Mouse (Mus musculus) embryo, embryonic 10 days (tissue): ENCODE results near the gene Myo1e.

Experiments used
- DNase-seq: peaks from one replicate; pipeline ENCODE4 v3.0.0-alpha.2; 2015; ENCODE audit warnings: low spot score

Myo1e gene

DNA sequence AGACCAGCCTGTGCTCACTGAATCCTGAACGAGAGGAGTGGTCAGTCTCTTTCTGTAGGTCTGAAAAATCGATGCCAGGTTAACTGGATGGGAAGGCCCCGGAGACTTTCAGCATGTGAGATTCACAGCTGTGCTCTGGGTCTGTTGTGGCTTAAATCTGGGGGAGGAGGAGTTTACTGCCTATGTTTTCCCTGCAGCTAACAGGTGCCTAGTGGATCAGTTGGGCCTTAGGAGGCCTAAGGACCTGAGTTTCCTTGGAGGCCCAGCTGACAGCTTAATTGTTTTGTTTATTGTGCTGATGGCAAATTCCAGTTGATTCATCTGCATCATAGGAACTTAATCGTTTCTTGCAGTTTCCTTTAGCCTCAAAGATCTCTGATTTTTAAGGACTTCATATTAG is 16.0 kb downstream of the Myo1e start:
- no peak for DNase-seq

DNA sequence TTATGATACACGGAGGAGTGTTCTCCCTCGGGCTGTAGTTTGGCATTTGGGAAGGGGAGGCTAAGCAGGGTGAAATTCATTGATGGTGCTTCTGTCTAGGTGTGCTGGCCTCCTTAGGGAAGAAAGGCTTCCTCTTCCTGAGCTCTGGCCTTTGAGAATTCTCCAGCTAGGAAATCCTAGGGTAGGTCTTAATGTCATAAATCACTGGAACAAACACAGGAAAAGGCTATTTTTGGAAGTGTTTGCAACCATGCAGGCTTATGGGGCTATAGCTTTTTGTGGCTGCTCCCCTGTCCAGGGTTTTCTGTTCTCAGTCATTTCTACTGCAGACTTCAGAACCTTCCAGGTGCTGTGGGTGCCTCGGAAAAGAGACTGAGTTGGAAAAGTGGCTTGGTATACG is 16.9 kb downstream of the Myo1e start:
- no peak for DNase-seq

DNA sequence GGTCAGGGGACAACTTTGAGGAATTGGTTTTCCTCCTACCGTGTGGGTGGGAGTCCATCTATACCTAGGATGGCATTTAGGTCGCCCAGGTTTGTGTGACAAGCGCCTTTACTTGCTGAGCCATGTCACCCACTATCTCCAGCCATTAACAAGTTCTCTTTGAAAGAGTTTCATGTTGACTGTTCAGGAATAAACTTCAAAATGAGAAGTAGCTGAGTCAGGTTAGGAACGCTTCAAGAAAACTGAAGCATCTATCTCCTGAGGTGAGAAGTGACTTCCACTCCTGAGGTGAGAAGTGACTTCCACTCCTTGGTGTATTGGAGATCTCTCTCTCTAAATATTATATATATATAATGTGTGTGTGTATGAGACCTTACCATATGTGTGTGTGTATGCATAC is 19.2 kb downstream of the Myo1e start:
- DNase-seq, result no peak

DNA sequence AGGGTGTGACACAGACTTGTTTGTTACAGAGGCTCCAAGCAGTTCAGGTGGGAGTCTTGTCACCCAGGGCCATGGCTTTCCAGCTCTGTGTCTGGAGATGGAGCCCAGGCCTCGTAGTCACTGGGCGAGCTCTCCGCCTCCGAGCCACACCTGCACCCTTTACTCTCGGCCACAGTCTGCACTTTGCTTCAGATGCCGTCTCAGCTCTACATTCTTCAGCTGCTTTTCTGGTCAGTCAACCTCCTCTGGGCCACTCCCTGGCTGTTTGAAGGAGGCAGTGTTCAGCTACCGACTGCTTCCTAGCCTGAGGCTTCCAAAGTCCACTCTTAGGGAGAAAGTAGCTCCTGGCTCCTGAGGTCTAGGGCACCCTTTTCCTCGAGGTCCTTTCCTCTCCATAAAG is 22.7 kb downstream of the Myo1e start:
- no peak for DNase-seq

DNA sequence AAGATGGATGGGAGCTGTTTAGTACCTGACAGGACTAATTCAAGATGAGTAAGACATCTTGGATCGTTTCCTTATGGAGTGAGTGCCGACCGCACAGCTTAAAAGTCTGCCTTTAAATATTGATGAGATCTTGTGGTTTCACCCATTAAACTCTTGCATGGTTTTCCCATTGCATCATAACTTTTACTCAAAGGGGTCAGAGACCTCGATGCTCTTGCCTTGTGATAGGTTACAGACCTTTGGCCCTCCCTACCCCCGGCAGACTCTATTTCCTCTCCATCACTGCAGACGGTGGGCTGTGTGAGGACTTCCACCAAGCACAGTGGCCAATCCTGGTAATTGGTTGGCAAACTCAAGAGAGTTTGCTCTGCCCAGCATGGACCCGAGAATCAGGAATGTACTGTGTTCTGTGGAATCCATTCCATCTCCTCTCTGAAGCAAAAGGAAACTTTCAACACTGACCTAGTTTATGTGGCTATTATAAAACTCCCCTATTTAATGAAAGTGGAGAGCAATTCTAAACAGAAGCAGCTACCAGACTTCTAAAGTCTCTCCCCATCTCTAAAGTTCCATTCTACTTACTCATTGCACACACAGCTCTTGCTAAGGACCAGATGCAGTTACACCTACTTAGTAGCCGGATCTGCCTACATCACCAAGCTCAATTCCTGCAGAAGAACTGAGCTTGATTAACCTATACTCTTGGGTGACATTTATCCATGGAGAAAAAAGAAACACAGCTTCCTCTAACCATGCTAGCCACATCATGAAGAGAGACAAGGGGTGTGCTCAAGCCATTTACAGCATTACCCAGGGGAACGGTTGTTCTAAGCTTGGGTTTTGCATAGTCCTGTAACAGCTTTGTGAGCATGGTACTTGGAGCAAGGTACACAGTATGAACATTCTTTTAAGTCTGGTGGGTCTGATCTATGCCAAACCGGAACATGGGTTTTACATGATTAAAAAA is 25.2 kb downstream of the Myo1e start:
- no peak for DNase-seq

DNA sequence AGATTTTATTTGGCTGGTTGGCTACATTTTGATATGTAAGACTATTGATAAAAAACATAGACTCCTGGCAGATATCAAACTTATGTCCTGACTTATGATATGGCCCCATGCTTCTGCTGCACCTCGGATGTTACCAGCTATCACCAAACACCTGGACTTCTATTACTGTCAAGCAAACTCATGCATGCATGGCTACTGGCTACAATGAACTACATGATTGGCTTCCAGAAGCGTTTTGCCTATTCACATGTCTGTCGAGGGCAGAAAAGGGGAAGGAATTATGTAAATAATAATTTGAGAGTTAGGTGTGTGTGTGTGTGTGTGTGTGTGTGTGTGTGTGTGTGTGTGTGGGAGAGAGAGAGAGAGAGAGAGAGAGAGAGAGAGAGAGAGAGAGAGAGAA is 30.0 kb downstream of the Myo1e start:
- no peak for DNase-seq

DNA sequence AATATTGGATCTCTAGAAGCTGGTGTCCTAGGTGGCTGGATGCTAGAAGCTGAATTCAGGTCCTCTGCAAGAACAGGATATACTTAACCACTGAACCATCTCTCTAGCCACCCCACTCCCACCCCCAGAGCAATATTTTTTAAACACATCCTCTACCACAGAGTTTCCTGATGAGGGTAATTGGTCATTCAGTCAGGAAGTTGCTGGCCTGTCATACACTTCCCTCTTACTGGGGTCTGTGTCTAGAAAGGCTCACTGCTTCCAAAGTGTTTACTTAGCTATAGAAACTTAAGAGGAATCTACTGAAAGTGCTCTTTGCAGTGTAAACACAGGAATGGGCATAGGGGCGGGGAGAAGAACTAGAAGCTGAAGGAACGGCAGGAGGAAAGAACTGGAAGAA is 30.4 kb downstream of the Myo1e start:
- no peak for DNase-seq

DNA sequence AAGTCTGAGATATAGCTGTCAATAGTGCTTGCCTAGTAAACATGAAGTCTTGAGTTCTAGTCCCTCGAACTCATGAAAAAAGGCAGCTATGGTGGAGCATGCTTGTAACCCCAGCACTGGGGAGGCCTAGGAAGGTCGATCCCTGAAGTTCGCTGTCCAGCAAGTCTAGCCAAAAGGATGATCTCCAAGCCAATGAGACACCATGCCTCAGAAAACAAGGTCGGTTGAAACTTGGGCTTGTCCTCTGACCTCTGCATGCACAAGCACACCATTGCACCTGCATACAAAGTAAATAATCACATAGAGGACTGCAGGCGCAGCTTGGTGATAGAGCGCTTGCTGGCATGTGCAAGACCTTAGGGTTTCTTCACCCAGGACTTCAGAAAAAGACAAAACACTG is 31.2 kb downstream of the Myo1e start:
- no peak for DNase-seq

DNA sequence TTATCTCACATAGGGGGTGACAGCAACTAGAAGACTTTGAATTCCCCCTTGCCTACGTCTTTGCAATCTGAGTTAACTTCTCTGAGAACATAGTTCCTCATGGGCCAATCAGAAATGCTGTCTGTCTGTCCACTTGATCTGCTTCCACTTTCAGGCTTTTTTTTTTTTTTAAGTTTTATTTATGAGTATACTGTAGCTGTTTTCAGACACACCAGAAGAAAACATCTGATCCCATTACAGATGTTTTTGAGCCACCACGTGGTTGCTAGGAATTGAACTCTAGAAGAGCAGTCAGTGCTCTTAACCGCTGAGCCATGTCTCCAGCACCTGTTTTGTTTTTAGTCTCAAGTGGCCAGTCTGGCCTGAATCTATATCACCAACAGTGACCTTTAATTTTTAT is 32.1 kb downstream of the Myo1e start:
- no peak for DNase-seq

DNA sequence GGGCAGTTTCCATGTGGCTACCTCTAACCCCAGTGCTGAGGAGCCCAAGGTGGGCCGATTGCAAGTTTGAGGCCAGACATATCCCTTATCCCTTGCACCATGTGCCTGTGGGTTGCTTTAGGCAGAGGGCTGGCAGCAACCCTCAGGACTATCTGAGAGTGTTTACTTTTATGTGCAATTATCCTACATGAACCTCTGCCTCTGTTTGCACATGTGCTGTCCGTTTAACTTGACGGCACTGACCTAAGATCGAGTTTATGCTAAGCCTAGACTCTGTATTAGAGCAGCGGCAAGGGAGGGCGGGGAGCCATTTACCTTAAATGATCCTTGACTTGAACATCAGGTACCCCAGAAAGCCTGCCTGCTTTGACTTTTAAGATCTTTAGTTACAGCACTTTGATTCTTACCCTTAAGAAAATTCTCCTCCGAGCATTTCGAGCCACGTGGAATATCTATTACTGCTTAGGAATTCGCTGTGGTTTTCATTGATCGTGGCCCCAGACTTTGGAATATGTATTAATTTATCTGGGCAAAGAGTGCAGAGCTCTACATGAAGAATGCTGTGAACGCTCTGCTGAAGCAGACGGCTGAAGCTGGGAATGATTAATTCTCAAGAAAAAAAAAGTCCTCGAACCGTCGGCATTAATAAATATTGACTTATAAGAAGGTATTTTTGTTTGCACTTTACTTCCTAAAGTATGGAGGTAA is 33.7 kb downstream of the Myo1e start:
- no peak for DNase-seq

DNA sequence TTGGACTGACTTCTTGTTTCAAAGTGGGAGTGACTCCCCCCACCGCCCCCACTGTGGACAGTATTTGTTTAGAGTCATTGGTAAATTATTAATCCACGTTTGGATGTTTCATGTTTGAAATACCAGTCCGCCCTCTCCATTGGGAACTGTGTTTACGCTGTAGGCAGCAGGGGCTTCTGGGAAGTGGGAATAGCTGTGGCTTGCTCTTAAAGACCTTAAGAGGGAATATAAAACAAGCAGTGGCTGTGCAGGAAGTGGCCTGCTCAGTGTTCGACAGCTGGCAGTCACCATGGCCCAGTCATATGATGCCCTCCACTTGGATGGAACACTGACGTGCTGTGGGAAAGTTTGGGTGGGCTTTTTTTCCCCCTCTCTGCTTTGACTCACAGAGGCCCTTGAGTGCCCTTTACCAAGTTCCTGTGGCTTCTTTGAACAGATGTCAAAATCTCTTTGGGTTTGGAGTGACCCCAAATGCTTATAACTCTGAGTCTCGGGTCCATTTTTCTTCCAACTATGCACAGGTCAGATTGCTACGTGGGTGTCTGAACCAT is 34.3 kb downstream of the Myo1e start:
- DNase-seq, result no peak

DNA sequence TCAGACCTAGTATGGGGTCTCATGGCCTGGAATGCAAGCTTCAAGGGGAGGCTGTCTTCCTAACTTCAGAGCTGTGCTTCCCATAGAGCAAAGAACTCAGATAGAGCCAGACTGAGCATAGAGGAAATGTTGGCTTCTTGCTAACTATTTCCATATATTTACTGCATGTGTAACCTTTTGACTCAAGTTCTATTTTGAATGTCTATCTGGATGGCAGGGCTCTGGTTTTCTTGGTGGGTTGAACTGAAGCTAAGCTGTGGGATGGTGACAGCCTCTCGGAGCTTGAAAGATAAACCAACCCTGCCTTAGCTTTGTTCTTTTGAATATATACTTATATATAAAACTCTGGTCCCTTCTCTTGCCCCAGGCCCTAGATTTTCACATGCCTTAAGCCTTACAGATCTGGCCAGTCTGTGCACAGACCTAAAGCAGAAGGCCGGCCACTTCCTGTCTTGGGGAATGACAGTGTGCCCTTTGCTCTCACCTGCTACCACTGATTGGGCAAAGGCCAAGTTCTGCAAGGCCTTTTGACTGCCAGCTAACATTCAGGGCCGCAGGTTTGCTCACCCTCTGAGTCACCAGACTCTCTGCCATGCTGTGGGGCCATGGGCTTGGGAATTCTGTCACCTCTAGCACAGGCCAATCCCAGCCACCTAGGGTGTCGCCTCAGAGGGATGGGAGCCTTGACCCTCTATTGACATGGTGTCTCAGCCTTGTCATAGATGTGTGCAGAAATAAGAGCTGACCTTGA is 35.1 kb downstream of the Myo1e start:
- DNase-seq, result no peak

DNA sequence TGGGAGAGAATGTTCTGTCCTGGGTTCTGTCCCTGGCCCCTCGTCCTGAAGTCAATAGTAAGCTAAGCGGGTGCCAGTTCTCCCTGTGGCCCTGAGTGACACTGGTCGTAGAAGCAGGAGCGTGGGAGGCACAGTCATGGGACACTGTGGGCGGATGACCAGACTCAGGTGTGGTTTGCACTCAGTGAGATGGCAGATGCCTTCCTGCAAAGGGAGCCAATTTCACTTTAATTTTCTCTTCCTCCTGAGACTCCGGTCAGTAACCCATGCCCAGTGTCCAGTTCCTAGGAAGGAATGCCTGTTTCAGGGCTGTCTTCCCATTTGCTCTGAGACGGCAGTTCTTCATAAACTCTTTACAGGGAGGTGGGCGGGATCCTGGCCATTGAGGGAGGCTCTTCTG is 36.1 kb downstream of the Myo1e start:
- no peak for DNase-seq

DNA sequence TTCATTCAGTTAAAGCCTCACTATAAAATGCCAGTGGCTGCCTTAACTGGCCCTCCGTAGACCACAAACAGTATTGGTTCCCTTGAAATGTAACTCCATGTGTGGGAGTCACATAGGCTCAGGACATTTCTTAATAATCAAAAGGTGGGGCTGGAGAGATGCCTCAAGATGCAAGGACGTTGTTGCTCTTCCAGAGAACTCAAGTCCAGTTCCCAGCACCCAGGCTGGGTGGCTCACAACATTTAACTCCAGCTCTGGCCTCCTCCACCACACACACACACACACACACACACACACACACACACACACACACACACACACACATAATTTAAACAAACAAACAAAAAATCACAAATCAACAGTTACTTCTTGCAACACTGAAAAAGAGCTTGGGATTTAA is 36.6 kb downstream of the Myo1e start:
- no peak for DNase-seq

DNA sequence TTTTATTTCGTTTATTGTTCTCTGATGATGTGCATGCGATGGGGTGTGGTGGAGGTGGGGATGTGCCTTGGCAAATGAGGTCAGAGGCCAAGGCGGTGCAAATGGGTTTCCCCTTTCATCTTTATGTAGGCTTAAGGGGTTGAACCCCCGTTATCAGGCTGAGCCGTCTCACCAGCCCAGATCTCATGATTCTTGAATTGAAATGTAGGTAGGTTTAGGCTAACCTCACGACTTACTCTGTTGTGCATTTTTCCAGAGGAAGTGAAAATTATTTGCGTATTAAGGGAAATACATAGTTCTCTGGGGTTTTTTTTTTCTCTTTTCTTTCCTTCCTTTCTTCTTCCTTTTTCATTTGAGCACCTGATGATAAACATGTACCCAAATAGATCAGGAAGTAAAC is 37.0 kb downstream of the Myo1e start:
- DNase-seq, result no peak

DNA sequence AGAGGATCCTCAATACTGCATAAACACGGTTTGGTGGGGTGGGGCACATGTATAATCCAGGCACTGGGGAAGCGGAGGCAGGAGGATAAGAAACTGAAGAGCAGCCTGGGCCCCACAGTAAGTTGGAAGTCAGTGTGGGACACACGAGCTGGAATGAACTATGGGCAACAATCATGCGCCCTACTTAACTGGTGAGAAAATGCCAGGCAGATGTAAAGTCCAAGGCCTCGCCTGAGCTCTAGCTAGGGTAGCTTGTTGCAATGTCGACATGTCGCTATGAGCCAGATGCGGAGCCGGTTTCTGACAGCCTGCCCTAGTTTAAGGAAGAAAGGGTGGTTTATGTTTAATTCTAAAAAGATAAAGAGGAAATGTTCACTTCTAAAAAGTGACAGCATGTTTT is 37.9 kb downstream of the Myo1e start:
- no peak for DNase-seq

DNA sequence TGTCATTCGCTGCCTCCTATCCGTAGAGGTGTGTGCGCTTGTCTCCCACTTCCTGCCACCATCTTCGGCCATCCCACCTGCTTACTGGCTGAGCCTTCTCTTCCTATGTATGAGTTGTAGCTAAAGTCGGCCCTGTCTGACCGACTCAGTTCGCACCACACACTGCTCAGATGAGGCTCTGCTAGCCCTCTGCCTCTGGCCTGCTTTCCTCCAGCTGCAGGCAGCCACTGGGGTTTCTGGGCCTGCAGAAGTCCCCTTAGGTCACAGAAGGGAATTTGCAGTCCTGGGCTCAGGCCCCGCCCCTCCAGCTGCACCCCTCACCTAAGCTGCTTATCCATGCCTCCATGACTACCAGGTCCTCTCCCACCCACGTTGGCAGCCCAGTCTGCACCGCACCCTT is 39.3 kb downstream of the Myo1e start:
- DNase-seq, result no peak

DNA sequence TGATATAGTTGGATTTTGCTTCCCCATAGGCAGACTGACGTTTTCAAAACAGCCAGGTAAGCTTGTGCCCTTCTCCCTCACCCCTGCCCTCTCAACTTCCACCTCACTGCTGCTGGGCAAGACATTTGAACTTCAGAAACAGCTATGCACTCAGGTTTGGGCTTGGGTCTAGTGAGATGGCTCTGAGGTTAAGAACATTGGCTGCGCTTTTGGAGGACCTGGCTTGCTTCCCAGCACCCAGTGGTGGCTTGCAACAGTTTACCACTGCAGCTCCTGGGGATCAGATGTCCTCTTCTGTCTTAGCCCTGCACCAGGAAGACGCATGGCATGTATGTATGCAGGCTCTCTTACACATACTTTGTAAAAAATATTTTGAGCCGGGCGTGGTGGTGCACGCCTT is 40.9 kb downstream of the Myo1e start:
- DNase-seq, result no peak

DNA sequence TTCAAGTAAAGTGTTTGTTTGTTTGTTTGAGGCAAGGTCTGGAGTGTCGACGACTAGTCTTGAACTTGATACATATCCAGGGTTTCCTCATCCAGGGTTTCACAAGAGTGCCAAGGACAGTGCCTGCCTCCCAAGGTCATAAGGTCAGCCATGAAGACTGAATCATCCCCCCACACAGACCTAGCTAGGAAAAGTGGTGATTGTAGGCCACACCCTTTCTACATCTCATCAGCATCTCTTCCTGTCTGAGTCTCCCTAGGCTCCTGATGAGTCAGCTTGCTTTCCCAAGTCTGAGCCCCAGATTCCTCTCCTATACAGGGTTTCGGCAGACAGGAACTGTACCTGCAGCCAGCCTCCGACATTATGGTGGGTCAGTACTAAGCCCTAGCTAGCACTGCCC is 41.7 kb downstream of the Myo1e start:
- no peak for DNase-seq

DNA sequence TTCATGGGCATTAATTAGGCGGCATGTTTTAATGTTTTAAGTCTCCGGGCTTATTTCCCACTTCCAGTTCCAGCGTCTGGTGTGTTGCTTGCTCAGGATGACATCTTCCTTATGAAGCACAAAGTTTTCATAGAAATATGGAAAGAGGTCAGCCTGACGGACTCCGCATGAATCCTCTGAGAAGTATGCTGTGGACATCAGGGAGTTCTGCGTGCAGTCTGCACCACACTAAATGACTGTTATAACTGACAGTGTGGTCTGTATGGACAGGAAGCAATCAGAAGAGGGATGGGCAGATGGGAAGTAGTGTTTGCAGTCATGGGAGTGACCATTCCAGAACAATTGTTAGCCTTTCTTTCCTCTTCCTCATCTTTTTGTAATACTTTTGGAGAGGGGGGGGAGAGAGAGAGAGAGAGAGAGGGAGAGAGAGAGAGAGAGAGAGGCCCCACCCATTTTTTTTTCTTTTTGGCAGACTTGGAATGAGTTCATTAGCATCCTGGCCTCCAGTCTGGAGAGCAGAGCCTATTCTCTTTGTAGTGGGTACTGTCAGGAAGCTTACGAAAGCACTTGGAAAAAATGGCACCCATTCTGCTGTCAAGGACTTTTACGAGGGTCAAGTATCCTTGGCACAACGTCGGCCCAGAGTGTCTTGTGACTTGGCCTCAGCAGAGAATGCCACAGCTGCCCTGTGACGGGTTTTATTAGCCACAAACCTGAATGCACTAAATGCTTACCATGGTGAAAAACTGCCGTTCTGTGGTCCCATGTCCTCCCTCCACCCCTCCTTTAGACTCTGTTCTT is 42.9 kb downstream of the Myo1e start:
- peak; percentile 15 for DNase-seq

DNA sequence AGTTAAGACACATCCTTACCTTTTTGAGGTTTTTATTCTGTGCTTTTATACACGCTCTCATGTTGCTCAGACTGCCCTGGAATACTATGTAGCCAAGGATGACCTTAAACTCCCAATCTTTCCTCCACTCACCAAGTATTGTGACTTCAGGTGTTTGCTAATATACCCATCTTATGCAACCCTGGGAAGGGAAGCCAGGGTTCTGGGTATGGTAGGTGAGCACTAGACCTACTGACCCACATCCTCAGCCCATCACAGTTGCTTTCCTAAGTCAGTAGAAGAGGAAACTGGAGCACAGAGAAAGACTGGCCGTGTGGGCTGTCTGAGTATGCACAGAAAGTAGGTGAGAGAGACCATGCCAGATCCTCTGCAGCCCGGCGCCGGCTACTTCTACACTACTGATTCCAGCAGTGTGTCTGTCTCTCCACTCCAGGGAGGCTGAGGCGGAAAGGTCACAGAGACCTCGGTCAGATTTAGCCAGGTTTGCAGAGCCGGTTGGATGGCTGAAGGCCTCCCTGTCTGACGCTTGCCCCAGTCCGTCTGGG is 44.4 kb downstream of the Myo1e start:
- DNase-seq, result no peak
